Mouse (Mus musculus) liver, embryonic 14.5 days (tissue): ENCODE measurements around the gene Rab11fip2. TPM values are rescaled to one million over a fixed set of nuclear protein-coding genes. Genes with fewer than 3 reads are reported as not detected.

Experiments used
- ATAC-seq: fragments of 200-750 bp; cut with Nextera tagmentation; 2 replicates; pipeline ENCODE4 v1.8.0; 2017; ENCODE audit warnings: moderate number of reproducible peaks, mild to moderate bottlenecking, moderate library complexity; ENCODE audit not compliant: insufficient read depth
- DNase-seq, 3 experiments: peaks; one replicate each; pipeline ENCODE4 v3.0.0-alpha.2; 2012 to 2013; ENCODE audit warnings: low read depth in 3 of 3, low spot score in 3 of 3
- H3K27ac ChIP-seq: fragments of 300-500 bp; sonication (generic); 2 replicates; pipeline ENCODE4 v1.5.1; 2014; ENCODE audit warnings: moderate library complexity, mild to moderate bottlenecking, control low read depth, inconsistent platforms
- H3K27me3 ChIP-seq: fragments of 300-500 bp; sonication (generic); 2 replicates; pipeline ENCODE4 v1.6.1; 2014; ENCODE audit warnings: mild to moderate bottlenecking, low read length, moderate library complexity; ENCODE audit not compliant: control insufficient read depth, insufficient read depth
- H3K36me3 ChIP-seq: fragments of 300-500 bp; sonication (generic); replicated peaks from 2 replicates; pipeline ENCODE4 v1.6.1; 2014; ENCODE audit warnings: low read depth; ENCODE audit not compliant: control insufficient read depth, insufficient read depth
- H3K4me1 ChIP-seq, 2 experiments: fragments of 200-500 bp in 1 of 2; fragments of 300-500 bp in 1 of 2; sonication (generic) in 1 of 2; replicated peaks; 2 replicates each; pipeline ENCODE4 v1.6.1; 2012 to 2014; ENCODE audit warnings: antibody characterized with exemption in 1 of 2, inconsistent platforms in 1 of 2, low read length in 1 of 2; ENCODE audit not compliant: control insufficient read depth in 2 of 2, insufficient read depth in 2 of 2
- H3K4me2 ChIP-seq: fragments of 300-500 bp; sonication (generic); 2 replicates; pipeline ENCODE4 v1.6.1; 2014; ENCODE audit warnings: low read depth, mild to moderate bottlenecking, control low read depth, moderate library complexity
- H3K4me3 ChIP-seq, 2 experiments: fragments of 200-500 bp in 1 of 2; fragments of 300-500 bp in 1 of 2; sonication (generic) in 1 of 2; 2 replicates each; pipeline ENCODE4 v1.5.1; 2012 to 2014; ENCODE audit warnings: low read depth in 2 of 2, low read length in 2 of 2, mild to moderate bottlenecking in 2 of 2, control low read depth in 1 of 2, inconsistent platforms in 1 of 2, moderate library complexity in 1 of 2; ENCODE audit not compliant: insufficient read depth in 1 of 2
- H3K9ac ChIP-seq: fragments of 300-500 bp; sonication (generic); replicated peaks from 2 replicates; pipeline ENCODE4 v1.6.1; 2014; ENCODE audit warnings: mild to moderate bottlenecking, control low read depth, moderate library complexity
- H3K9me3 ChIP-seq: fragments of 300-500 bp; sonication (generic); 2 replicates; pipeline ENCODE4 v1.6.1; 2016; ENCODE audit warnings: low read length, mixed read lengths; ENCODE audit not compliant: control insufficient read depth
- CTCF ChIP-seq: IDR thresholded peaks from 2 replicates; pipeline ENCODE4 v1.5.1; 2016; ENCODE audit warnings: antibody characterized with exemption, low read depth, control low read depth
- EP300 ChIP-seq: IDR thresholded peaks from 2 replicates; pipeline ENCODE4 v1.6.1; 2016; ENCODE audit warnings: antibody characterized with exemption, low read depth
- WGBS: fragments of 180-500 bp; shearing (Covaris S2); extraction: QIAGEN DNeasy Blood & Tissue Kit; methylation state at CpG from one replicate; pipeline ENCODE4 v1.1.7; 2014; ENCODE audit not compliant: insufficient replicate concordance; 5-methylcytosine and 5-hydroxymethylcytosine counted together
- polyA plus RNA-seq, 2 experiments: library from polyadenylated mRNA; depleted of rRNA in 1 of 2; stranded (reverse) in 1 of 2; unstranded in 1 of 2; fragments of >200 nt; fragmentation: Nextera tagmentation in 1 of 2; extraction: Ambion mirVana in 1 of 2; gene quantifications; 2 replicates each; pipeline versions ENCODE4 v1.2.1 to v1.2.3; 2012 to 2014

Gene Rab11fip2
- polyA plus RNA-seq, 2 experiments: 0.76 to 1.5 TPM

GRCm38 (mm10) chr19:59939711-59940110 lies 3.7 kb downstream of the Rab11fip2 start:
- Histone ChIP-seq H3K4me1 (peaks cover 0 to 11% of the 10 kb centered on the region in 2 experiments; a peak in 2 of 4 replicates), H3K9me3 (no peaks in the 10 kb centered on the region), H3K4me3 (no peak overlapping the region), H3K36me3 (no peaks in the 10 kb centered on the region), H3K4me2 (no peak overlapping the region), H3K27me3 (no peaks in the 10 kb centered on the region), H3K27ac (no peak overlapping the region), H3K9ac (no peak overlapping the region)
- no peak for DNase-seq
- no peak for ATAC-seq
- TF ChIP-seq EP300: no peak
- TF ChIP-seq CTCF: no peak
- WGBS: 81% methylated on average over 5 of the region's 5 CpGs

GRCm38 (mm10) chr19:59932085-59932484 lies 11.4 kb downstream of the Rab11fip2 start:
- Histone ChIP-seq H3K9ac (no peak overlapping the region), H3K27me3 (no peaks in the 10 kb centered on the region), H3K4me3 (no peak overlapping the region), H3K4me1 (peaks cover 0 to 5% of the 10 kb centered on the region in 2 experiments; a peak in 2 of 4 replicates), H3K4me2 (no peak overlapping the region), H3K27ac (no peak overlapping the region), H3K9me3 (no peaks in the 10 kb centered on the region), H3K36me3 (no peaks in the 10 kb centered on the region)
- no peak for ATAC-seq
- WGBS: 76% methylated on average over 10 of the region's 10 CpGs
- DNase-seq: no peak
- no peak for TF ChIP-seq EP300
- no peak for TF ChIP-seq CTCF

GRCm38 (mm10) chr19:59928672-59929071 lies 14.8 kb downstream of the Rab11fip2 start:
- no peak for DNase-seq
- H3K27ac ChIP-seq: no peak overlapping the region
- H3K4me1 ChIP-seq: no peaks in the 10 kb centered on the region
- H3K4me3 ChIP-seq: no peak overlapping the region
- H3K27me3 ChIP-seq: no peaks in the 10 kb centered on the region
- ATAC-seq: no peak
- no peaks in the 10 kb centered on the region for H3K9me3 ChIP-seq
- H3K4me2 ChIP-seq: no peak overlapping the region
- TF ChIP-seq CTCF (no peak), EP300 (no peak)
- no peaks in the 10 kb centered on the region for H3K36me3 ChIP-seq
- no peak overlapping the region for H3K9ac ChIP-seq
- 60% methylated on average over 4 of the region's 4 CpGs for WGBS

GRCm38 (mm10) chr19:59926125-59926524 lies 17.3 kb downstream of the Rab11fip2 start:
- ATAC-seq (no peak), DNase-seq (no peak)
- H3K27ac ChIP-seq: no peak overlapping the region
- H3K9ac ChIP-seq: no peak overlapping the region
- H3K4me3 ChIP-seq: no peak overlapping the region
- no peak overlapping the region for H3K4me2 ChIP-seq
- no peaks in the 10 kb centered on the region for H3K27me3 ChIP-seq
- 74% methylated on average over 1 of the region's 1 CpGs for WGBS
- H3K36me3 ChIP-seq: no peaks in the 10 kb centered on the region
- TF ChIP-seq EP300 (no peak), CTCF (no peak)
- peaks cover 4 to 5% of the 10 kb centered on the region in 2 experiments for H3K4me1 ChIP-seq
- H3K9me3 ChIP-seq: no peaks in the 10 kb centered on the region

GRCm38 (mm10) chr19:59920846-59921245 lies 22.6 kb downstream of the Rab11fip2 start:
- ATAC-seq: peak; percentile 69; the same call in 1 of the 2 replicates
- 51% methylated on average over 3 of the region's 3 CpGs for WGBS
- H3K27ac ChIP-seq: no peak overlapping the region

More at GRCm38 (mm10) chr19:59920846-59921245, 22.6 kb downstream of the Rab11fip2 start:
- H3K4me1 ChIP-seq: peaks cover 12 to 14% of the 10 kb centered on the region in 2 experiments
- H3K27me3 ChIP-seq: no peaks in the 10 kb centered on the region
- H3K36me3 ChIP-seq: no peaks in the 10 kb centered on the region
- no peak overlapping the region for H3K4me3 ChIP-seq
- H3K4me2 ChIP-seq: no peak overlapping the region
- TF ChIP-seq CTCF (no peak), EP300 (peak; percentile 30; the same call in 1 of the 2 replicates)
- H3K9ac ChIP-seq: no peak overlapping the region
- DNase-seq: no peak
- H3K9me3 ChIP-seq: no peaks in the 10 kb centered on the region
